Mouse (Mus musculus) cerebellum, adult 8-10 months (tissue): ENCODE data around the gene Cwc27.

Source experiments
- DNase-seq: peaks from one replicate; pipeline ENCODE4 v3.0.0; 2022

Cwc27 gene

DNA sequence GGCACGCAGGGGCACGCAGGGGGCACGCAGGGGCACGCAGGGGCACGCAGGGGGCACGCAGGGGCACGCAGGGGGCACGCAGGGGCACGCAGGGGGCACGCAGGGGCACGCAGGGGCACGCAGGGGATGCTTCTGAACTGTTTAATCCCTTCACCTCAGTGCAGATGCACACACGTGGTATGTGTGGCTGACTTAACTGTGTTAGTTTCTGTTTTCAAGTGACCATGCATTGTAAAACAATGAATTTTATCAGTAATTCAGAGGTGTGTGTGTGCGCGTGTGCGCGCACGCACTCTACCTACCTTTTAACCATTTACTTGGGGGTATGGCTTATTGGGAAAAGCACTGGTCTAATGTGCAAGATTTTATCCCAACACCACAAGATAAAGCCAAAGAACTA, 208.4 kb downstream of the Cwc27 start:
- DNase-seq, result no peak

DNA sequence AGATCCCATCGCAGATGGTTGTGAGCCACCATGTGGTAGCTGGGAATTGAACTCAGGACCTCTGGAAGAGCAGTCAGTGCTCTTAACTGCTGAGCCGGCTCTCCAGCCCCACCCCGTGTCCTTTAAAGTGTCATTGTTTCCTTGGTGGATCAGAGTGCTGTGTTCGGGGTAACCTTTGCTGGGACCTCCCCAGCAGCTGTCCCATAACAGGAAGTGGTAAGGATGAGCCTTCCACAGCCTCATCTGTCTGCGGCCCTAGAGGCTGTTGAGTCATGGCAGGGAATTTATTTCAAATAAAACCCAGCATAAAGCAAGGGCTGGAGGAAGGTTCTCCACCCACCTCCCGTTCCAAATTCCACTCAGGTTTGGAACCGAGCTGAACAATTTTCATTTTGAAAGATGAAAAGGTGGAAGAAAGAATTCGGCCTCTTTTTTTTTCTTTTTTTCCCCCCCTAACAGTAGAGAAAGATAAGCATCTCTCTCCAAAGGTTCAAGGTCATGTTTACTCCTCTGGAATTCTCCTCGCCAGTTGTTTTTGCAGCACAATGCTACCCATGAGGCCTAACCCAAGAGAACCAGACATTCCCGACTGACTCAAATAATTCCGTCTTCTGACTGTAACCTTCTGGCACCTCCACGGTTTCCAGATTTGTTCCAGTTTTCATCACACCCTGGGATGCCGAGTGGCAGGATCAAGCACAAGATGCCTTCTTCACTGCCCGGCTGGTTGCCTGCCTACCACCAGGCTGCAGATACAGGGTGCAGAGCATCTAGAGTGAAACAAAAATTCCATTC, 210.0 kb downstream of the Cwc27 start:
- DNase-seq, result no peak

DNA sequence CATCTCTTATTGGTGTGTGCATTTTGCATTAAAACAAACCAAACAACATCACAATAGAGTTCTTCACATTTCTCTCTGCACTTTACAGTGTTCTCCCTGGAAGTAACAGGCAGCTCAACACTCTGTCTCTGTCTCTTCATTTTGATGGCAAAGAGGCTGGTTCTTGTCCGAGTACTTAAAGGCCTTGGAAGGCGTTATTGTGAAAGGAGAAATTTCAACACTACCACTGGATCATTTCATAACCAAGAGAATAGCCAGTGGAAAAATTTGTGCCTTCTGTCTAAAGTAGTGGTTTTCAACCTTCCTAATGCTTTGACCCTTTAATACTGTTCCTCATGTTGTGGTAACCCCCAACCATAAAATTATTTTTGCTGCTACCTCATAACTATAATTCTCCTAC, 211.8 kb downstream of the Cwc27 start:
- DNase-seq, result no peak

DNA sequence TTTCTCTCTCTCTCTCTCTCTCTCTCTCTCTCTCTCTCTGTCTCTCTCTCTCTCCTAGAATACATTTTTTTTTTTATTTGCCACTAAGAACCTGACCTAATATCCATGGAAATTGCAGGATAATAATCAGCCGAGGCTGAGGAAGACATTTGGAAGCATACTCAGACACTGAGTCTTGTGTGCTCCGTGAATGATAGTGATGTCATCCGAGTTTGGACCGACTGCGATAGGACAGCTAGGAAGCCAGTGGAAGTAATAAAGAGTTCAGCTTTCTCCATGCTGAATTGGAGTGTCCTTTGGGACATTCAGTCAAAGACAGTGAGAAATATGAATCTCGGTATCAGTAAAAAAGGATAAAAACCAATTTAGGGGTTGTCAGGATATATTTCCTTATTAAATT, 214.7 kb downstream of the Cwc27 start:
- no peak for DNase-seq

DNA sequence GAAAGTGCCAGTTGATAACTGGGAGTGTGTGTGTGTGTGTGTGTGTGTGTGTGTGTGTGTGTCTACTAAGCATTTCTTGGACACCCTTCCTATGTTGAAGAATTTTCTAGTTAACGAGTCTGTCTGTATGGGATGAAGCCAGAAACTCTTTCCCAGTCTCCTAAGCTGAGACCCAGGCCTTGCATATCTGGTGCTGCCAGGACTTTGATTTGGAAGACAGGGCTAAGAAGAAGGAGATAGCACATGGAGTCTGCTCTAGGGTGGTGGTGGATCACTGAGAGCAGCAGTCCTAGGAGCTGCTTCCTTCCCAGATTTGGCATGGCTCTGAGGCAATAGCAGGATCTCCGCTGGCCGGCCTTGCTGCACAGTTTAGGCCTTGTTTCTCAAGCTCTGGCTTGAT, 215.2 kb downstream of the Cwc27 start:
- DNase-seq, result no peak

DNA sequence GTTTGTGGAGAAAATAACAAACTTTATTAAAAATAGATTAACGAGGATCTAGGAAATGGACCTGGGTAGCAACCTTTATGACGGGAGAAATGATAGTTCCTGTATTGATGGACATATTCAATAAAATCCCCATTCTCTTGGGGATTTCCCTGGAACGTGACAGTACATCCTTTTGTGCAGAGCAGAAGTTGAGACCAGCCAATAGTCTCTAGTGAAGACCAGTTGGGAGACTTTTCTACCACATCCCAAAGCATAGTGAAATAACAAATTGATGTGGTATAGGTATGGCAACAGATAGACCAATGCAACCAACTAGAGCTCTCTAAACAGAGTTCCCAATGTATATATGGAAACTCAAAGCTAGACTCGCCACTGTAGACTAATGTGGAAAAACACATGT, 220.7 kb downstream of the Cwc27 start:
- DNase-seq, result no peak

DNA sequence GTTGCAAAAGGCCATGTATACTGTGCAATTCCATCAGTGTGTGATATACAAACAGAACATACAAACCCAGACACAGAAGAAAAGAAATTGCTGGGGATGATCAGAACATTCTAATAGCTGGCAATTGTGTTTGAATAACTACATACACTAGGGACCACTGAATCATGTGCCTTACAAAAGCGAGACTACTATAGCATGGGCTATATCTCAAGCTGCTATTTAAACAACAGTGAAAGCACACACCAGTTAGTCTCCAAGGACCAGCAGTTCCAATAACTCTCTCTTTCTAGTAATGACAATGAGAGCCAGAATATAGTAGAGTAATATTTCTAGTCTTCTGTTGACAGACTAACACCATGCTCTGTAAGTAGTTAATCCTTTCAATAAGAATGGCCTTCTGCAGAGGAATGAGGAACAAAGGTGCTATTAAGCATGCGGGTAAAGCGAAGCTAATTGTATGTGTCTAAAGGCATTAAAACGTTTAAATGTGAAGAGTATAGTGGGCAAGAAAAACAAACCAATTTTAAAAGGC, 222.1 kb downstream of the Cwc27 start:
- DNase-seq, result no peak

DNA sequence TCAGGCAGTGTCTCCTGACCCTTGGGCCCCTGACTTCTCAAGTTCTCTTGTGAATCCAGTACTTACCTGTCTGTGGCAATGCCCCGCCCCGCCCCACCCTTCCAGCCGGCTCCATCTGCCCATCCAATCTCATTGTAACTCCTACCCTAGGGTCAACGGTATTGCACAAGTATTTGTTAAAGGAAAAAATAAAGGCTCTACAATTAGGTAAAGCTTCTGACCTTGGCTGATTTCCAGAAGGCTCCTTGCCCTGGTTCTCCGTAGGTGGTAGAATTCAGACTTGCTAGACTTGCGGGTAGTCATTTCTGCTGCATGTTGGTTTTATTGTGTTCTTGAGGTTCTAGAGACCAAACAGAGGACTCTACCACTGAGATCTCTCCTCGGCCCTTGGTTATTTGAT, 226.0 kb downstream of the Cwc27 start:
- DNase-seq, result no peak

DNA sequence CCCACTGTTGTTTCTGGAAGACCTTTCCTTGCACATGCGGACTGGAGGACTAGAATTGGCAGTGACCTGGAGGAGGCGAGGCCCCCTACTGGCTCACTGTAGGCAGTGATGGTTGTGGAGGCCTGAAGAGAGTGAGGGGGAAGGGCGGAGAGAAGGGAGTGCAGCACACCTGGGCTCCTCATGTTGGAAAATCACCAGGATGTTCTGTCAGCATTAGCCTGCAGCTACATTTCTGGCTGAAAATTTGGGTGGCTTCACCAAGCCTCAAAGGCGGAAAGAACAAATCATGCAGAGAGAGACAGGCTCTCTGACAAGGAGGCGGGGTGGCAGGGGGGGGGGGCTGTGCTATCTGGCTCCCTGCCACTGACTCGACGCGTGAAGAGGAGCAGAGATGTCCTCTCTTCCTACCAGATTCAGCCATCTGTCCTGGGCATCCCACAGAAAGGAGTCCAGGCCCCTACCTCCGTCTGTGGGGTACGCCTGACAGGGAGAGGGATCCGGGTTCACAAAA, 226.8 kb downstream of the Cwc27 start:
- DNase-seq, result no peak

DNA sequence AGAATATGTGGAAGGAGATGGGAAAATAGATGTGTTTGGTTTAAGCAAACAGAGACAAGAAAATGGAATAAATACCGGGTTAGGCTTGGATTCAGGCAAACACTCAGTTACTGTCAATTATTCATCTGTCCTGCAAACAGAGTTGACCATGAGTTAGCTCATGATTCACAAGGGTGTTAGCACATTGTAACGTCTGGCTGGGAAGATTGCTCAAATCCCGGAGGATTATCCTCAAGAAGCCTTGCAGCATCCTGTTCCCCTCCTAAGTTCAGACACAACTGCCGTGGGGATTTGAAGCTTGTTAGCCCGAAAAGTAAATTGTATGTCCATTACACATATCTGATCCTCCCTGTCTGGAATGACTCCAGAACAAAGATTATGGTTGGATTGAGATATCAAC, 228.6 kb downstream of the Cwc27 start:
- DNase-seq, result no peak
